Mouse (Mus musculus) erythroblast, embryonic 14.5 days (primary cell): ENCODE measurements around the gene Prss44.

ENCODE experiments used
- GATA1 ChIP-seq: IDR thresholded peaks from 2 replicates; pipeline ENCODE4 v1.6.1; 2012; ENCODE audit warnings: low read length, inconsistent platforms, mixed read lengths
- TAL1 ChIP-seq: IDR thresholded peaks from 3 replicates; pipeline ENCODE4 v1.6.1; 2012; ENCODE audit warnings: low read length, inconsistent platforms, mixed read lengths

- TF ChIP-seq GATA1, result no peak
- no peak for TF ChIP-seq TAL1
Observed at GRCm38 (mm10) chr9:110774403-110775268, 39.2 kb upstream of the Prss44 start.
